Mouse (Mus musculus) brown adipose tissue, adult 24 weeks (tissue): ENCODE data around the gene Fam92b. TPM values are rescaled to one million over a fixed set of nuclear protein-coding genes. Genes with fewer than 3 reads are reported as not detected.

ENCODE experiments used
- H3K27ac ChIP-seq: fragments of 200-500 bp; replicated peaks from 2 replicates; pipeline ENCODE4 v1.5.1; 2012; ENCODE audit warnings: low read depth, mild to moderate bottlenecking, low read length
- H3K4me1 ChIP-seq: fragments of 200-500 bp; 2 replicates; pipeline ENCODE4 v1.6.1; 2012; ENCODE audit warnings: low read length, mixed read lengths; ENCODE audit not compliant: control insufficient read depth, insufficient read depth, insufficient read length
- H3K4me3 ChIP-seq: fragments of 200-500 bp; 2 replicates; pipeline ENCODE4 v1.5.1; 2012; ENCODE audit warnings: low read depth, mild to moderate bottlenecking, low read length, moderate library complexity; ENCODE audit not compliant: insufficient read depth
- polyA plus RNA-seq: library from polyadenylated mRNA; stranded (reverse); fragments of >200 nt; gene quantifications from 2 replicates; pipeline ENCODE4 v1.2.4, GENCODE M21; 2012; ENCODE audit not compliant: missing spikeins, insufficient read depth, insufficient read length

Gene Fam92b
- polyA plus RNA-seq, 1 experiment, result not detected

DNA sequence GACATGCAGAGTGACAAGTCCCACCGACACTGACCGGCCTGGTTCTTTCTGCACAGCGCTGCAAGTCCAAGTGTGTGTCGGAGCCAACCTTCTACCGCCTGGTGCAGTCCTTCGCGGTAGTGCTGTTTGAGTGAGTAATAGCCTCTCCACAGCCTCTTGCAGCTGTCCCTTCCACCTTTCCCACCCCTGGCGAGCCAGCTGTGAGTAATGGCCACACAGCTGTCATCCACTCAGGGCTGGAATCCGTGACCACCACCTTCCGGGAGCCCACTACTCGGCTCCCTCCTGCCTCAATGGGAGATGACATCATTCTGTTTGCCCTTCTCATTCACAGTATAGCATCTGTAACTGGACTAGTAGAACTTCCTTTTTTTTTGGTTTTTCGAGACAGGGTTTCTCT is 27.2 kb downstream of the Fam92b start:
- no peak overlapping the region for H3K27ac ChIP-seq
- no peaks in the 10 kb centered on the region for H3K4me1 ChIP-seq
- H3K4me3 ChIP-seq, result no peak overlapping the region

DNA sequence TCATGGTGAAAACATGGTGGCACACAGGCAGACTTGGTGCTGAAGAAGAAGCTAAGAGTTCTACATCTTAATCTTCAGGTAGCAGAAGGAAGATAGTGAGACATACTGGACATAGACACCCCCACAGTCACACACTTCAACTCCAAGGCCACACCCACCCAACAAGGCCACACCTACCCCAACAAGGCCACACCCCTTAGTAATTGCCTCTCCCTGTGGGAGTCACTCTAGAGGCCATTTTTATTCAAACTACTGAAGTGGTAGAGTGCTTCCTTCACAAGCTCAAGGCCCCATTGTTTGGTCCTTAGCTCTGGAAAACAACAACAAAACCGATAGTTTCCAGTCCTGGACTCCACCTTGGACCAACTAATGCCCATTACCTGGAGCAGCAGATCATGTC is 31.2 kb downstream of the Fam92b start:
- H3K4me3 ChIP-seq, result no peak overlapping the region
- H3K27ac ChIP-seq, result no peak overlapping the region
- no peaks in the 10 kb centered on the region for H3K4me1 ChIP-seq

DNA sequence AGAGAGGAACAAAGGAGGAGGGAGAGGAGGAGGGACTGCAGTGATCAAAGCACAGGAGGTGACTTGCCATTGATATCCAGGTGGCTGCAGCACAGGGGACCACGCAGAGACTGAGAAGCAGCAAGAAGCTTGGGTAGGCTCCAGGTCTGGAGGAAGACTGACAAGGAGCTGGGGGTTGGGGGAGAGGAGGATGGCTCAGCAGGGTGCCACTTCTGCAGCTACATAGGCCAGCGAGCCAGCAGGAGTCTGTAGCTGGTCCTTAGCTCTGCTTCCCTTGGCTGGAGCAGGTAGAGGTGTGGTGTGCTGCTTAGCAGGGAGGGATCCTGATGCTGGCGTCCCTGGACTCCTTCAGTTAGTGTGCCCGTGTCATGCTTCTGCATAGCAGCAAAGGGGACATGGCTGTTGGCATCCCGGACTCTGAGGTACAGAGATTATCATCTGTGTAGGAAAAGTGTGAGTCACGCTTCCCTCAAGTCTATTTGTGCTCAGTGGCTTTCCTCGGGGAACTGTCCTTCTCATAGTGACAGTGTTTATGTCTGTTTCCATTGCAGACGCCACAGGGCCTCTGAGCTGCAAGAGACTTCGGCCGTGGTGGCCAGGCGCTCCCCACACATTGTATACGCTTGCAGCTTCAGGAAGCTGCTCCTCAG is 32.5 kb downstream of the Fam92b start:
- no peak overlapping the region for H3K27ac ChIP-seq
- H3K4me3 ChIP-seq, result no peak overlapping the region

DNA sequence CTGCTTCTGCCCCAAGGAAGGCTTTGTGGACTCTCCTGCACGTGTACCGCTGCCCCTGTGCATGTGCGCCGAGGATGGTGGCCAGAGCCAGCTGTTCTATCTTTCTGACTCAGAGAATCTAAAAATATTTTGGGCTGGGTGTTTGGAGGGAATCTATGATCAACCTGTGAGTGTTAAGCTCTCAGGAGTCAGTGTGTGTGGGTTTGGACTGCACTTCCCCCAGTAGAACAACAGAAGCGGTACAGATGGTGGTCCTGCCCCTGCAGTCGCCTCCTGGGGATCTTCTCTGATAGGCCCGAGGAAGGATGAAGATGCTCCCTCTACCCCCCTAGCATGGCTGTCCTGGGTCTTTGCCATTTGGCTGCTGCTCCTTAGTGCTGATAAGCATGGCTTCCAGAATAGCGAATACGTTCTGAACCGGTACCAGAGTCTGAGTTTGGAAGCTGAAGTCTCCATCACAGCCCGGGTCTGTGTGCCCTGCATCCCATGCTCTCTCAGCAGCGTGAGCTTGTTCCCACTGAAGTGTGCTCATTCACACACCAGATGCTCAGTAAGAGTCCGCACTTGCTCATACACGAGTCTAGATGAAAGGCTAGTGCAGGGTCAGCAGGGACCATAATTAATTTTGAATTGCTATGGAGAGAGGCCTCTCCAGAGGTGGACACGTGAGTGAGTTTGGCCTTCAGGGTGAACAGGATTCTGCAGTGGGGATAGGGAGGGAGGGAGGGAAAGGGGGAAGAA is 33.2 kb downstream of the Fam92b start:
- no peaks in the 10 kb centered on the region for H3K4me1 ChIP-seq
- H3K27ac ChIP-seq, result no peak overlapping the region
- H3K4me3 ChIP-seq, result no peak overlapping the region

More for the DNA sequence above, 32.5 kb downstream of the Fam92b start:
- H3K4me1 ChIP-seq, result no peaks in the 10 kb centered on the region

DNA sequence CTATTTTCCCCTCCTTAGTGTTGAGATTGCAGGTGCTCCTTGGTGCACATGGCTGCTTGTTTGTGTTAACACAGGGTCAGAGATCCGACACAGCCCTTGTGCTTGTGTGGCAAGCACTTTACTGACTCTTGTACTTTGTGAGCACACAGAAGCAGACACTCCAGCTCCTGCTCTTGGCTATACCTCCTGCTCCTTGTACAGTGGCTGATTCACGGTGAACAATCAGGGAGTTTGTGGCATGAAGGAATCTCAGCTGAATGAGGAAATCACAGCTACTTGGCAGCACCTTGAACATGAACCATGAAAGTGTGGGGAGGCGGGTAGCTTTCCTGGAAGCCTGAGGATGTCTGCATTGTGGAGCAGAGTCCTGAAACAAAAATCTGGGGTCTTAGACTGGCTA is 36.5 kb downstream of the Fam92b start:
- Histone ChIP-seq H3K27ac (no peak overlapping the region), H3K4me3 (no peak overlapping the region), H3K4me1 (no peaks in the 10 kb centered on the region)

DNA sequence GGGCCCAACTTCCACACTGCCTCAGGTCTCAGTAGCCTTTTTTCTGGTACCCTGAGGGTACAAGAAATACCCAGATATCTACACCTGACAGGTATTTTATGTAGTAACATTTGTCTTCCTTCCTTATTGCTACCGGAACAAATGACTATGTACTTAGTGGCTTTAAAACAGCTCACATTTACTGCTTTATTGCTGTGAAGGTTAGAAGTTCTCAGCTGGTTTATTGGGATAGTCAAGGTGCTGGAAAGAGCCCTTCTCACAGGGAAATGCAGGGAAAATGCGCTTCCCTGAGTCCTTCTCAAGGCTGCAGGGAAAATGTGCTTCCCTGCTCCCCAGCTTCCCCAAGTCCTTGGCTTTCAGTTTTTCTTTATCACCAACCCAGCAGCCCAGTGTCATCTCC is 38.3 kb downstream of the Fam92b start:
- Histone ChIP-seq H3K4me3 (no peak overlapping the region), H3K4me1 (no peaks in the 10 kb centered on the region), H3K27ac (no peak overlapping the region)

DNA sequence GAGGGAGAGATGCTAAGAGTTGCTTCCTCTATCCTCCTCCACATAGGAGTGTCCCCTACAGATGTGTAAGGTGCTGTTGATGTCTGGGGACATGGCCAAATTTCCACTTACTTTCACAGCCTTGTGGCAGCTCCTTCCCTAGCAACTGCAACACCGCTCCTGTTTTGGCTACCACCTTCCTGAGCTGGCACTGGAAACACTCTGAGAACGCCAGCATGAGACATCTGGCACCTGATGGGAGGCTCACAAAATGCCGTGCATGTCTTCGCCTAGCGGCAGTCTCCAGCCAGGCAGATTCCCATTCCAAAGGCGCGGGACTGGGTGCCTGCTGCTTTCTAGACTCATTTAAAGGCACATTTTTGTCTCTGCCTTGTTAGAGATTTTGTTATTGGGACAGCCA is 40.6 kb downstream of the Fam92b start:
- no peak overlapping the region for H3K27ac ChIP-seq
- H3K4me1 ChIP-seq, result no peaks in the 10 kb centered on the region
- H3K4me3 ChIP-seq, result no peak overlapping the region

DNA sequence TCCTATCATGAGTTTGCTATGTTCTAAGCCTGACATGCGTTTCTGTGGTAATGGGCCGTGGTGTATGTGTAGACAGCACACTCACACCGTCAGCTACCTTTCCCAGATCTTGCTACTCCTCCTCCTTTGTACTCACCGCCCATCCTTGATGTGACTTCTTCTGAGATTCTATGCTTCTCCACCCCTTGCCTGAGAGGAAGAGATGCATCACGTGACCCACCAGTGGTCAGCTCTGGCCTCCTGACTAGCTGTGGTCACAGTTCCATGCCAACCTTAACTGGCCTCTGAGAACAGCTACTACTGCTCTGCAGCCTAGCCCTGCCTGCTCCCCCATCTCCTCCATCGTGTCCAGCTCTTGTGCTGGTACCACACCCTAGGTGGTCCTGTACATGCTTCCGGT is 41.6 kb downstream of the Fam92b start:
- H3K4me3 ChIP-seq, result no peak overlapping the region
- H3K4me1 ChIP-seq, result no peaks in the 10 kb centered on the region
- H3K27ac ChIP-seq, result no peak overlapping the region

DNA sequence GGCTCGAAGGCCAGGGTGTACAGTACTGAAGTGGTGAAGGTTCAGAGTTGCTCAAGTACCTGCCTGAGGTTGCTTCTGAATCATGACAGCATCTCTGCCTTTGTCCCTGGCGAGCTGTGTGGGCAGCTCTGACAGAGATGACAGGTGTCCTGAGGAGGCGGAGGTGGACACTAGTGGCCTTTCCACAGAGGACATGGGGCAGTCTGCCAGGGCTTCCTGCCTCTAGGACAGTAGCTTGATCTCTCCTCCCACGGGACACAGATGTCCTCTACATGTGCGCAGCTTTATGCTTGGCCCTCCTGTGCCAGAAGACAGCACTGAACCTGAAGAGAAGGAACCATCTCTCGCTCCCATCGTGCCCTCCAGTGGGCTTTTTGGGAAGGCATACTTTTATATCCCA is 44.1 kb downstream of the Fam92b start:
- no peak overlapping the region for H3K4me3 ChIP-seq
- no peak overlapping the region for H3K27ac ChIP-seq
- no peaks in the 10 kb centered on the region for H3K4me1 ChIP-seq

DNA sequence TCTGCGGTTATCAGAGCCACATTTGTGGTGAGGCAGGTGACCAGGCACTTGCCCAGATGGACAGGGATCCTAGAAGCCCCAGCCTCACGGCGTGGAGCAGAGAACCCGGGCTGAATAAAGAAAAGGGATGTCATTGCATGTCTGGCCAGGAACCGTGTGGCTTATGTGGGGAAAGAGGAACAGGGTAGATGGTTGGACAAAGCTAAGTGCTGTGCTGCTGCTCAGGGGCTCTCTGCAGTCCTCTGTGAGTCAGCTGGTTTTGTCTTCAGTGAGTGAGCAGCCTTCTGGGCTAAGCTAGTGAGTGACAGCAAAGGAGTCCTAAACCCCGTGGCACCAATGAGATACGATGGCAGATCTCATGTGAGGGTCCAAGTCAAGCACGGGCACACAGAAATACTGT is 46.1 kb downstream of the Fam92b start:
- Histone ChIP-seq H3K4me3 (no peak overlapping the region), H3K27ac (no peak overlapping the region), H3K4me1 (peaks cover 10% of the 10 kb centered on the region)

DNA sequence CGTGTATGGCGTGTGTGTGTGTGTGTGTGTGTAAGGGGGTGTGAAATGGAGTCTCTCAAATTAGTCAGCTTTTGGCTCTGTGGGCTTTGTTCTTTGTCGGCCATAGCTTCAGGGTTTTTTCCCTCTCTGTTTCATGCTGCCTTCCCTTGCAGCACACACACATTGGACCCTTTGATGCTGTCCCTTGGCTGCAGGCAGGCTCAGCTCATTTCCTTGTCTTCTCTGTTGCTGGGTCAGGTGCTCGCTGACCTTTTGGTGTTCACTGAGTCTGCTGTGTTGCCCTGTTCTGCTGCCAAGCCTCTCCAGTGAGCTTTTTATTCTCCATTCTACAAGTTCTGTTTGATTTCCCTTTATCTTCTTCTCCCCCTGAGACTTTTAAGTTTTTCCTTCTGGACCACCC is 47.7 kb downstream of the Fam92b start:
- Histone ChIP-seq H3K4me3 (no peak overlapping the region), H3K27ac (no peak overlapping the region), H3K4me1 (peaks cover 10% of the 10 kb centered on the region)

DNA sequence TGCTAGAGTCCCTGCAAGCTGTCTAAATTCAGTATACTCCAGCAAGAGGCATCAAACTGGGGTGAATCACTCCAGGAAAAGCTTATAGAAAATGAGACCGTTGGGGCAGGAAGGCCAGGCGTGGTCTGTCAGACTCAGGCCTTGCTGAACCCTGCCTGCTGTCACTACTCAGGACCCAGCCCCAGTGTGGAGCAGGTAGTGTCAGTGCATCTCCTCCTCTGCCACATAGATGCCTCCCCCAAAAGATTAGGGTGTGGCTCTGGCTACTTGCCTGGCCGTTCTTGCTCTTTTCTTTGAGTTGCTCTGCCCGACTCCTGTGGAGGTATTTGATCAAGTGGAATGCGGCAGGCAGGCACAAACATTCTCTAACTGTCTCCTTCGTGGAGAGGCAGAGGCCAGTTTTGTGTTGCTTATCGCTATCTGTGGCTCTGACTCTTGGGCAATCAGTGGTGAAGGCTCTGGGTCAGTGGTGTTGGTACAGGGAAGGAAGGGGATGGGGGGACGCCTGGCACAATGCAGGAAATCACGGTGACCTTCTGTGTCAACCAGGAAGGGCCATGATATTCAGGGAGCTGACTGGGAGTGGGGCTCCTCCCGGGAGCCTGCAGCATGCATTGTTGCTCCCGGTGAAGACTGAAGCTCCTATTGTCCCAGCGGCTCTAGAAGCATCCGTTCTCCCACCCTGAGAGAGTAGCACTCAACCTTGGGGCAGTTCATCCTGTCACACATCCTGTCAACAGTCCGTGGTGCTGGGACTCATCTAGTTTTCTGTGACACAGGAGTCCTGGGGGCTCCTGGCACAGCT is 50.7 kb downstream of the Fam92b start:
- H3K4me3 ChIP-seq, result no peak overlapping the region; the same call in 1 of the 2 replicates
- H3K4me1 ChIP-seq, result peaks cover 10% of the 10 kb centered on the region
- peak overlapping the region; percentile 72 for H3K27ac ChIP-seq

DNA sequence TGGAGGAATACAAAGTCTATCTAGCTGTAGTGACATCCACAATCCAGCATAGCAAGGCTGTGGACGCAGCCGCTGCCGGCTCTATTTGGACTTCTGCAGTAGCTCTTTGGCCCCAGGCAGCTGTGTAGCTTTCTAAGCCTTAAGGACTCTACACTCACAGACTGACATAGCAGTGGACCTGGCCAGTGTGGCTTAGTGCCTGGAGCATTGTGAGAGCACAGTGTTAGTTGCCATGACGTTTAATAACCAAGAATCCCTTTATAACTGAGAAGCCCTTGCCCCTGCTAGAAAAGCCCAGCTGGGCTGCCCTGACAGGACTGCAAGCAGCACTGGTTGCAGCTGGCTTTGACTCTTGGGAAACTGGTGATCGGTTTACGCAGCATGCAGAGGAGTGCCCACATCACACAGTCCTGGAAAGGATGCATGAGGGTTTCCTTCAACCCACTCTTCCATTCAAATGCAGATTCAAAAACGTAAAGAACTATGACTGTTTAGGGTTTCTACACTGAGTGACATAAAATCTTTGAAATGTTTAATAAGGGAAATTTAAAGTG is 52.4 kb downstream of the Fam92b start:
- Histone ChIP-seq H3K4me1 (peaks cover 10% of the 10 kb centered on the region), H3K4me3 (no peak overlapping the region), H3K27ac (no peak overlapping the region)

DNA sequence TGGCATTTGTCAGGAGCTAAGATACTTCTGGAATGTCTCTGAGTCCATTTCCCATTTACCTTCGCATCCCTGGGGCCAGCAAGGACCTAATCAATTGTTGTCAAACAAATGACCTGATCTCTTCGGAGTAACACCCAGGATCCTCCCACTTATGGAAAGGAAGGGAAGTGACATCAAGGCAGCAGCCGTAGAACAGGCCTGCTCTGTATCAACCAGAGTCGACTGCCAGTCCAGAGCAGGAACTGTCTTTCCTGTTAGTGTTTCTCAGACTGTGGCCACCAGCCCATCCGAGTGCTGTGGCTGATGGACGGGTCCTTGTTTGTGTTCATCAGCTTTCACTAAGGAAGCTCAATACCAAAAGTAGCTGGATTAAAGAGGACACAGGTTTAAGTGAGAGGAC is 53.0 kb downstream of the Fam92b start:
- Histone ChIP-seq H3K4me1 (peaks cover 10% of the 10 kb centered on the region), H3K27ac (peak overlapping the region; percentile 28; the same call in 1 of the 2 replicates), H3K4me3 (no peak overlapping the region)

DNA sequence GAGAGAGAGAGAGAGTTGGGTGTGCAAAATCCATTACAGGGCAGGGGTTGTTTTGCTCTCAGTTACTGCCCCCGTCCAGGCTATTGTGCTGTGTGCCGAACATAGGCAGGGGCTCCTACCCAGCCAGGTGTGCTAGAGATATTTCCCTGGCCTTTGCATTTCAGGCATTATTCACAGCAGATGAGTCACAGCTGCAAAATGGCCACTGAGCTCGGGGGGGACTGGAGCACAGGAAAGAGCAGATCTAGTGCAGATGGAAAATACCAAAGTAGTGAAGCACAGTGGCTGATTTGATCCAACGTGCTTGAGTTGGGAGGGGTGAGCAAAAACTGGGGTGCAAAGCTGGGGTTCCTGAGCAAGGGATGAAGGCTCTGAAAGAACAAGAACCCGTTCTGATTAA is 56.3 kb downstream of the Fam92b start:
- H3K4me1 ChIP-seq, result peaks cover 15% of the 10 kb centered on the region
- H3K4me3 ChIP-seq, result no peak overlapping the region
- H3K27ac ChIP-seq, result no peak overlapping the region
